Mouse (Mus musculus) small intestine, adult 2 months (tissue): ENCODE measurements around the gene 1700025B11Rik. TPM values are rescaled to one million over a fixed set of nuclear protein-coding genes. Genes with fewer than 3 reads are reported as not detected.
"Not testable (repeated sequence)": the region's sequence is repeated elsewhere in the genome, so short reads cannot be mapped to it uniquely, and the experiment has no call there.

Experiments
- H3K27ac ChIP-seq: fragments of 200-500 bp; 2 replicates; pipeline ENCODE4 v1.5.1; 2012; ENCODE audit warnings: low read depth, low read length, control low read depth, inconsistent platforms; ENCODE audit not compliant: insufficient read depth
- H3K27me3 ChIP-seq: fragments of 200-500 bp; 2 replicates; pipeline ENCODE4 v1.6.1; 2012; ENCODE audit warnings: mild to moderate bottlenecking, moderate library complexity, low read length, inconsistent platforms; ENCODE audit not compliant: control insufficient read depth, insufficient read depth
- H3K36me3 ChIP-seq: fragments of 200-500 bp; 2 replicates; pipeline ENCODE4 v1.6.1; 2012; ENCODE audit warnings: mild to moderate bottlenecking, low read length, control low read depth, inconsistent platforms; ENCODE audit not compliant: control insufficient read depth, insufficient read depth
- H3K4me1 ChIP-seq: fragments of 200-500 bp; 2 replicates; pipeline ENCODE4 v1.6.1; 2012; ENCODE audit warnings: low read length, inconsistent platforms, mixed read lengths; ENCODE audit not compliant: control insufficient read depth, insufficient read depth, insufficient read length
- H3K4me3 ChIP-seq: fragments of 200-500 bp; 2 replicates; pipeline ENCODE4 v1.5.1; 2012; ENCODE audit warnings: low read depth, mild to moderate bottlenecking, control low read depth, inconsistent platforms, low read length, moderate library complexity
- CTCF ChIP-seq: fragments of 200-500 bp; IDR thresholded peaks from 2 replicates; pipeline ENCODE4 v1.5.1; 2012; ENCODE audit warnings: low read depth, mild to moderate bottlenecking, control low read depth, inconsistent platforms, low read length, moderate library complexity, mixed read lengths; ENCODE audit not compliant: insufficient replicate concordance, insufficient read length; ENCODE audit errors: extremely low read depth
- WGBS: fragments of 180-500 bp; shearing (Covaris S2); methylation state at CpG from one replicate; pipeline ENCODE4 v1.1.7; 2018; 5-methylcytosine and 5-hydroxymethylcytosine counted together
- polyA plus RNA-seq: library from polyadenylated mRNA; depleted of rRNA; stranded (reverse); fragments of >200 nt; gene quantifications from 2 replicates; pipeline ENCODE4 v1.2.3, GENCODE M21; 2012; rRNA removed

1700025B11Rik gene
- polyA plus RNA-seq, 1 experiment = not detected

DNA sequence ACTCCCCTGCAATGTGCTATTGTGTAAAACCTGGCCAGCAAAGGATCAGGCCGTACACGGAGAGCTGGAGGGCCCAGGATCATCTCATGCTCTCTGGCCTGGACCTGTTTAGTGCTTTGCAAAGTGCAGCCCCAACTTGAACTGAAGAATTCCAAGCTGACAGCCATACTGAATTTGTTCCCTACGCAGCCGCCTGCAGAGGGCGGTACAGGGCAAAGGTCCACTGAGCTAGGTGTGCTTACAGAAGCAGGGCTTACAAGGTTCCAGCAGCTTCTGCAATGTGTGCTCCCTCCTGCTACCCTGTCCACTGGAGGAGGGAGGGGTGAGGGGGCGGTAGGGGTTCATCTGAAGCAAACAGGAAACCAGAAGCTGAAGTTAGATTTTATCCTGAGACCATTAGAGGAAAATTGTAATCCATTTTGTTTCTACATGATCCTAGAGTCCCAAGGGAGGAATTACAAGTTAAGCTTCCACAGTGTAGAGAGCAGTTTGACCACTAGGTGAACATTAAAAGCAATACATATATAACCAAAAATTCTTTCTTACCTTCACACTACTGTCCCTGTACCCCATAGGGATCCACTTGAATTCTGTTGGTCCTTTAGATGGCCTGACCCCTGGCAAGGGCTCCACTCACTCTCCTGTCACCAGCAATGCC is 38.4 kb downstream of the 1700025B11Rik start:
- not testable (repeated sequence) for H3K36me3 ChIP-seq, H3K27me3 ChIP-seq, H3K27ac ChIP-seq, H3K4me1 ChIP-seq, H3K4me3 ChIP-seq
- WGBS = 9% methylated on average over 6 of the region's 6 CpGs
- TF ChIP-seq CTCF = peak; percentile 51; the same call in 1 of the 2 replicates

DNA sequence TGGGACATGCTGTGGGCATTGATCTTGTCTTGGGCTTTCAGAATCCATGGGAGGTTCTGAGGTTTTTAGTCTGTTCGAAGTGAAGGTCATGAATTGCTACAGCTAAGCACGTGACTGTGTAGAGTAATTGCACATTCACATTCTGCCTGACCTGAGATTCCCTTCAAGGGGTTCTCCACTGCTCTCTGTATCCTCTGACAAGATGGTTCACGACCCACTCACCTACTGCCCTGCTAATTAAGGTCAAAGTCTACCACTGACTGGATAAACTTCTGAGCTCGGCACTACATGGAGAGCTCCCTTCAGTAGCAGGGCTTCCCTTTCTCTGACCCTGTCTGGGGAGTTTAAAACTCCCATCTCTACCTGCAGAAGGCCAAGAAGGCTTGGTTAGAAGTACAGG is 41.1 kb downstream of the 1700025B11Rik start:
- not testable (repeated sequence) for H3K27ac ChIP-seq, H3K4me1 ChIP-seq, H3K36me3 ChIP-seq, H3K4me3 ChIP-seq, H3K27me3 ChIP-seq
- WGBS = 39% methylated on average over 4 of the region's 4 CpGs

Other genes with a start within 250 kb of the 1700025B11Rik start
- gene Apol7a, start 162.8 kb downstream of the 1700025B11Rik start, polyA plus RNA-seq = 31.4 and 88.8 TPM in 2 replicates
- 41.6 and 153 TPM in 2 replicates for gene Apol9a, start 150.8 kb downstream of the 1700025B11Rik start, polyA plus RNA-seq
- 0.49 and 0.62 TPM in 2 replicates for gene Apol7b, start 114.4 kb downstream of the 1700025B11Rik start, polyA plus RNA-seq
- 4.4 and 56.4 TPM in 2 replicates for gene Apol10a, start 84.8 kb downstream of the 1700025B11Rik start, polyA plus RNA-seq
- 0.13 TPM in 1 of 2 replicates, not detected in the other for gene Apol11a, start 53.6 kb downstream of the 1700025B11Rik start, polyA plus RNA-seq
- 15.3 and 19.6 TPM in 2 replicates for gene Apol7c, start 28.6 kb downstream of the 1700025B11Rik start, polyA plus RNA-seq
- 0.08 and 0.35 TPM in 2 replicates for gene Apol10b, start 34.2 kb upstream of the 1700025B11Rik start, polyA plus RNA-seq
- not detected in 2 replicates for gene Gm36245, start 37.4 kb upstream of the 1700025B11Rik start, polyA plus RNA-seq
- gene Apol11b, start 81.4 kb upstream of the 1700025B11Rik start, polyA plus RNA-seq = 0.22 TPM in 1 of 2 replicates, not detected in the other
- gene Apol7e, start 137.0 kb upstream of the 1700025B11Rik start, polyA plus RNA-seq = 1.9 and 3.6 TPM in 2 replicates
- 5.7 and 102 TPM in 2 replicates for gene Apol9b, start 167.1 kb upstream of the 1700025B11Rik start, polyA plus RNA-seq
- 0.10 and 0.11 TPM in 2 replicates for gene Apol8, start 195.1 kb upstream of the 1700025B11Rik start, polyA plus RNA-seq